In the genomic region with DNA sequence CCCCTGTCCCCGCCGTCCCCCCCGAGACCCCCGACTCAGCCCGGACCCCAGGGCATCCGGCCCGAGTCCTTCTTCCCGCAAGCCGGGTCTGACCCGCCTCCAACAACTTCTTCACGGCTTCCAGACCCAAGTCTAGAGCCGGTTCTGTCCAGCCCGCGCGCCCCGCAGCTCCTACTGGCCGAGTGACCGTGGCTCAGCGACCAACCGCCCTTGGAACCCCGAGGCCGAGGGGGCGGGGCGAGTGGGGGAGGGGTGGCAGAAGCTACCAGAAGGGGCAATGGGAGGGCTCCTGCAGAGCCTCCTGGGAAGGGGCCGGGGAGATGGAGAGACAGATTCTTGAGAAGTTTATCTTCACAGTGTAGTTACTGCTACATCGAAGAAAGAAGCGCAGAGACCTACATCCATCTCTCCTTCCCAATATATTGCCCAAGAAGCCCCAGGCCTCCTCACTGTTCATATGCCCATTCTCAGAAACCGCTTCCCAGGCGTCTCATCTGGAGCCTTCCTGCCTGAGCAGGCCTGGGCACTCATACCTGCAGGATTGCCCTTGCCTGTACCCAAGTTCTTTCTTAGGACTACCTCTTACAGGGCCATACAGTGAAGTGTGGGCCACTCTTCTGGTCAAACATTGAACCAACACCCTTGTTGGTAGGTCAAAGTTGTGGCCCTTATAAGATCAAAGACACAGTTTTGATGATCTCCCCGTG, we compare ENCODE assay signal across 9 mouse cellular contexts. TPM values are rescaled to one million over a fixed set of nuclear protein-coding genes. Genes with fewer than 3 reads are reported as not detected.
DNase-seq lines count a peak whose midpoint lies in the region; ATAC-seq lines count a peak whose summit lies in the region.
"Had no signal": no experiment of that assay in that cellular context is flagged by ENCODE, and none has a peak within 500 bp of the region (broad histone marks: within the 10 kb centered on the region; RNA-seq: fewer than 3 reads in every experiment).

No protein-coding gene starts in this region.

- H3K27ac ChIP-seq in heart, embryonic 11.5 days (ENCODE audit: low read depth, low read length): no peak overlapping the region
- H3K27ac ChIP-seq in kidney, embryonic 14.5 days (ENCODE audit: low read depth, low read length): no peak overlapping the region
- H3K27ac ChIP-seq in stomach, embryonic 15.5 days: no peak overlapping the region

- H3K4me3 ChIP-seq in heart, embryonic 11.5 days (ENCODE audit: low read depth, low read length): peak overlapping the region; percentile 53
- peak overlapping the region; percentile 56 for H3K4me3 ChIP-seq in kidney, embryonic 14.5 days (ENCODE audit: low read length)
- peak overlapping the region; percentile 52 for H3K4me3 ChIP-seq in stomach, embryonic 15.5 days (replicated peaks)

- H3K9ac ChIP-seq in heart, embryonic 11.5 days (ENCODE audit: low read depth, low read length): peak overlapping the region; percentile 80
- H3K9ac ChIP-seq in kidney, embryonic 14.5 days (ENCODE audit: low read depth, low read length): peak overlapping the region; percentile 67
- peak overlapping the region; percentile 52 for H3K9ac ChIP-seq in stomach, embryonic 15.5 days

- 9% methylated on average over 30 of the region's 30 CpGs for WGBS in heart, embryonic 11.5 days (ENCODE audit: insufficient replicate concordance)
- 12% methylated on average over 30 of the region's 30 CpGs for WGBS in kidney, embryonic 14.5 days
- WGBS in stomach, embryonic 15.5 days: 11% methylated on average over 30 of the region's 30 CpGs

- H3K36me3 ChIP-seq in heart, embryonic 11.5 days (ENCODE audit: control insufficient read depth, insufficient read depth, low read length): no peaks in the 10 kb centered on the region
- no peaks in the 10 kb centered on the region for H3K36me3 ChIP-seq in kidney, embryonic 14.5 days (ENCODE audit: control insufficient read depth, insufficient read depth, low read length)
- no peaks in the 10 kb centered on the region for H3K36me3 ChIP-seq in stomach, embryonic 15.5 days

- H3K9me3 ChIP-seq in heart, embryonic 11.5 days (replicated peaks; ENCODE audit: control insufficient read depth, low read length): no peaks in the 10 kb centered on the region
- no peaks in the 10 kb centered on the region for H3K9me3 ChIP-seq in kidney, embryonic 14.5 days (ENCODE audit: control insufficient read depth, low read length)
- H3K9me3 ChIP-seq in stomach, embryonic 15.5 days: no peaks in the 10 kb centered on the region

- ATAC-seq in heart, embryonic 11.5 days (replicated peaks; ENCODE audit: insufficient number of reproducible peaks, low FRiP score, low TSS enrichment): peak; percentile 49; the same call in 1 of the 2 replicates
- peak; percentile 79 for ATAC-seq in kidney, embryonic 14.5 days (ENCODE audit: low FRiP score, low TSS enrichment)
- ATAC-seq in stomach, embryonic 15.5 days (ENCODE audit: insufficient read depth, low FRiP score, low read depth): peak; percentile 56; the same call in 1 of the 2 replicates
- no peak for ATAC-seq in erythroblast, adult 5-6 weeks (replicated peaks; ENCODE audit: low FRiP score, poor library complexity, severe bottlenecking)

- peaks cover 7% of the 10 kb centered on the region; the same call in 1 of the 2 replicates for H3K4me1 ChIP-seq in heart, embryonic 11.5 days (ENCODE audit: control insufficient read depth, insufficient read depth, low read length)
- peaks cover 6% of the 10 kb centered on the region; the same call in 1 of the 2 replicates for H3K4me1 ChIP-seq in kidney, embryonic 14.5 days (ENCODE audit: control insufficient read depth, insufficient read depth, low read length)
- peaks cover 4% of the 10 kb centered on the region; the same call in 1 of the 2 replicates for H3K4me1 ChIP-seq in stomach, embryonic 15.5 days

- peak; percentile 44 for DNase-seq in right cerebral cortex, postnatal 4 days
- DNase-seq in right cerebral cortex, postnatal 36 days (ENCODE audit: low spot score in 2 of 2): no peak
- peak; percentile 54 to 78 for DNase-seq in cerebellum, postnatal 14 days
- peak; percentile 52 for DNase-seq in lung, postnatal 10 days

- peak overlapping the region; percentile 100 for H3K4me2 ChIP-seq in heart, embryonic 11.5 days
- H3K4me2 ChIP-seq in kidney, embryonic 14.5 days (replicated peaks; ENCODE audit: low read depth, low read length): peak overlapping the region; percentile 100
- H3K4me2 ChIP-seq in stomach, embryonic 15.5 days: peak overlapping the region; percentile 99

- H3K27me3 ChIP-seq in heart, embryonic 11.5 days (ENCODE audit: control insufficient read depth, insufficient read depth, low read length): no peaks in the 10 kb centered on the region
- H3K27me3 ChIP-seq in kidney, embryonic 14.5 days (ENCODE audit: control insufficient read depth, insufficient read depth, low read length): no peaks in the 10 kb centered on the region
- H3K27me3 ChIP-seq in stomach, embryonic 15.5 days (replicated peaks): no peaks in the 10 kb centered on the region

RNA-seq across cellular contexts. Expression of gene 4833427G06Rik, which starts 2.1 kb away (rescaled TPM):
- polyA plus RNA-seq in heart, embryonic 11.5 days (2014; fragmentation: Nextera tagmentation; extraction: Ambion mirVana): not detected in 2 replicates
- not detected in 2 replicates for polyA plus RNA-seq in kidney, embryonic 14.5 days (2014; fragmentation: Nextera tagmentation; extraction: Ambion mirVana)
- polyA plus RNA-seq in stomach, embryonic 15.5 days (2015; fragmentation: Nextera tagmentation; extraction: Ambion mirVana): not detected in 2 replicates
- total RNA-seq in erythroblast, adult 5-6 weeks (2015; ENCODE audit: low replicate concordance): not detected in 2 replicates
- not detected in 2 replicates for total RNA-seq in erythroblast, adult 5-6 weeks (2017; ENCODE audit: low replicate concordance)
- total RNA-seq: left cerebral cortex, postnatal 14 days had no signal

RNA-seq across cellular contexts. Expression of gene Layn, which starts 27.1 kb away (rescaled TPM):
- polyA plus RNA-seq in heart, embryonic 11.5 days (2014; fragmentation: Nextera tagmentation; extraction: Ambion mirVana): 7.2 and 10.2 TPM in 2 replicates
- polyA plus RNA-seq in kidney, embryonic 14.5 days (2014; fragmentation: Nextera tagmentation; extraction: Ambion mirVana): 5.4 and 7.6 TPM in 2 replicates
- 4.7 TPM in 2 replicates for polyA plus RNA-seq in stomach, embryonic 15.5 days (2015; fragmentation: Nextera tagmentation; extraction: Ambion mirVana)
- 0.58 and 0.63 TPM in 2 replicates for total RNA-seq in erythroblast, adult 5-6 weeks (2015; ENCODE audit: low replicate concordance)
- total RNA-seq in erythroblast, adult 5-6 weeks (2017; ENCODE audit: low replicate concordance): 9.3 TPM in 1 of 2 replicates, not detected in the other

RNA-seq across cellular contexts. Expression of gene Btg4, which starts 43.3 kb away (rescaled TPM):
- polyA plus RNA-seq in heart, embryonic 11.5 days (2014; fragmentation: Nextera tagmentation; extraction: Ambion mirVana): not detected in 2 replicates
- polyA plus RNA-seq in kidney, embryonic 14.5 days (2014; fragmentation: Nextera tagmentation; extraction: Ambion mirVana): not detected in 2 replicates
- not detected in 2 replicates for polyA plus RNA-seq in stomach, embryonic 15.5 days (2015; fragmentation: Nextera tagmentation; extraction: Ambion mirVana)
- not detected in 2 replicates for total RNA-seq in erythroblast, adult 5-6 weeks (2015; ENCODE audit: low replicate concordance)
- total RNA-seq in erythroblast, adult 5-6 weeks (2017; ENCODE audit: low replicate concordance): not detected in 2 replicates
- total RNA-seq: left cerebral cortex, postnatal 14 days had no signal

Comparison
In these comparisons a context has a peak if more than half of its experiments do, and no peak if none do; other contexts are left out.
1. DNase-seq: peak in right cerebral cortex, postnatal 4 days (single experiment), cerebellum, postnatal 14 days (2 of 2) and lung, postnatal 10 days (single experiment); none in right cerebral cortex, postnatal 36 days (0 of 2).
2. Peak in every context shown above with its lines, with median percentiles within 50 percentile points of each other: H3K4me2 ChIP-seq, H3K4me3 ChIP-seq and H3K9ac ChIP-seq.